Mouse (Mus musculus) midbrain, postnatal 0 days (tissue): Measurements from ENCODE around the gene Slc8a1. TPM values are rescaled to one million over a fixed set of nuclear protein-coding genes. Genes with fewer than 3 reads are reported as not detected.

Experiments
- ATAC-seq: fragments of 200-750 bp; cut with Nextera tagmentation; 2 replicates; pipeline ENCODE4 v1.8.0; 2017; ENCODE audit warnings: moderate number of reproducible peaks, mild to moderate bottlenecking, moderate TSS enrichment, moderate library complexity; ENCODE audit not compliant: low FRiP score
- DNase-seq: peaks from one replicate; pipeline ENCODE4 v3.0.0-alpha.2; 2015; ENCODE audit warnings: low spot score
- H3K27ac ChIP-seq: fragments of 300-500 bp; sonication (generic); 2 replicates; pipeline ENCODE4 v1.5.1; 2014; ENCODE audit warnings: low read depth, mild to moderate bottlenecking, low read length, mixed read lengths
- H3K27me3 ChIP-seq: fragments of 300-500 bp; sonication (generic); 2 replicates; pipeline ENCODE4 v1.6.1; 2014; ENCODE audit warnings: low read length, control low read depth, mixed read lengths; ENCODE audit not compliant: insufficient read depth
- H3K36me3 ChIP-seq: fragments of 300-500 bp; sonication (generic); 2 replicates; pipeline ENCODE4 v1.6.1; 2014; ENCODE audit warnings: low read length, control low read depth, mixed read lengths; ENCODE audit not compliant: insufficient read depth
- H3K4me1 ChIP-seq: fragments of 300-500 bp; sonication (generic); 2 replicates; pipeline ENCODE4 v1.6.1; 2014; ENCODE audit warnings: mild to moderate bottlenecking, control low read depth, antibody characterized with exemption, low read length, mixed read lengths; ENCODE audit not compliant: insufficient read depth
- H3K4me2 ChIP-seq: fragments of 300-500 bp; sonication (generic); 2 replicates; pipeline ENCODE4 v1.6.1; 2014; ENCODE audit warnings: low read depth, mild to moderate bottlenecking, low read length, mixed read lengths; ENCODE audit not compliant: poor library complexity, severe bottlenecking
- H3K4me3 ChIP-seq: fragments of 300-500 bp; sonication (generic); 2 replicates; pipeline ENCODE4 v1.5.1; 2014; ENCODE audit warnings: low read depth, mild to moderate bottlenecking, low read length, moderate library complexity
- H3K9ac ChIP-seq: fragments of 300-500 bp; sonication (generic); replicated peaks from 2 replicates; pipeline ENCODE4 v1.6.1; 2014; ENCODE audit warnings: mild to moderate bottlenecking, low read length, moderate library complexity, mixed read lengths; ENCODE audit not compliant: poor library complexity, severe bottlenecking
- H3K9me3 ChIP-seq: fragments of 300-500 bp; sonication (generic); 2 replicates; pipeline ENCODE4 v1.6.1; 2016; ENCODE audit warnings: low read length, control low read depth
- CTCF ChIP-seq: IDR thresholded peaks from 2 replicates; pipeline ENCODE4 v1.5.1; 2016; ENCODE audit warnings: antibody characterized with exemption, mild to moderate bottlenecking
- whole genome bisulfite sequencing: fragments of 180-500 bp; shearing (Covaris S2); extraction: QIAGEN DNeasy Blood & Tissue Kit; methylation state at CpG from one replicate; pipeline ENCODE4 v1.1.7; 2014; 5-methylcytosine and 5-hydroxymethylcytosine counted together
- polyA plus RNA-seq: library from polyadenylated mRNA; unstranded; fragments of >200 nt; fragmentation: Nextera tagmentation; extraction: Ambion mirVana; gene quantifications from 2 replicates; pipeline ENCODE4 v1.2.1, GENCODE M21; 2015
- total RNA-seq: library from RNA; depleted of rRNA; stranded (reverse); fragments of >200 nt; gene quantifications from 2 replicates; pipeline ENCODE4 v1.2.3, GENCODE M21; 2014

Slc8a1 gene
- total and polyA plus RNA-seq, 2 experiments from 2014 or later = 17.9 to 123 TPM

GRCm38 (mm10) chr17:81694977-81695376 is 43.2 kb downstream of the Slc8a1 start:
- TF ChIP-seq CTCF = no peak
- Histone ChIP-seq H3K36me3 (no peaks in the 10 kb centered on the region), H3K27ac (no peak overlapping the region), H3K4me2 (no peak overlapping the region), H3K9ac (no peak overlapping the region), H3K4me3 (no peak overlapping the region), H3K9me3 (no peaks in the 10 kb centered on the region), H3K27me3 (no peaks in the 10 kb centered on the region), H3K4me1 (no peaks in the 10 kb centered on the region)
- 97% methylated on average over 1 of the region's 1 CpGs for WGBS
- ATAC-seq (no peak), DNase-seq (no peak)

- no peaks in the 10 kb centered on the region for H3K9me3 ChIP-seq
- no peaks in the 10 kb centered on the region for H3K27me3 ChIP-seq
- no peak overlapping the region for H3K27ac ChIP-seq
- H3K4me2 ChIP-seq = no peak overlapping the region
- DNase-seq = no peak
- TF ChIP-seq CTCF = no peak
- no peaks in the 10 kb centered on the region for H3K36me3 ChIP-seq
- H3K4me3 ChIP-seq = no peak overlapping the region
- no peak for ATAC-seq
- no peak overlapping the region for H3K9ac ChIP-seq
- no peaks in the 10 kb centered on the region for H3K4me1 ChIP-seq
Measured at GRCm38 (mm10) chr17:81679616-81680015, 58.6 kb downstream of the Slc8a1 start.

GRCm38 (mm10) chr17:81677450-81677849 is 60.7 kb downstream of the Slc8a1 start:
- no peak overlapping the region for H3K9ac ChIP-seq
- no peak for ATAC-seq
- WGBS = 83% methylated on average over 2 of the region's 2 CpGs

GRCm38 (mm10) chr17:81676203-81676602 is 62.0 kb downstream of the Slc8a1 start:
- Histone ChIP-seq H3K27ac (no peak overlapping the region), H3K4me1 (0 out of 2 replicates have a peak, but pooled peaks cover 4% of the 10 kb centered on the region), H3K9ac (no peak overlapping the region), H3K9me3 (no peaks in the 10 kb centered on the region), H3K36me3 (no peaks in the 10 kb centered on the region), H3K4me2 (no peak overlapping the region), H3K27me3 (peaks cover 8% of the 10 kb centered on the region; the same call in 1 of the 2 replicates), H3K4me3 (no peak overlapping the region)
- WGBS = 72% methylated on average over 3 of the region's 3 CpGs
- no peak for TF ChIP-seq CTCF
- ATAC-seq = no peak
- DNase-seq = no peak

More at GRCm38 (mm10) chr17:81677450-81677849, 60.7 kb downstream of the Slc8a1 start:
- no peak overlapping the region for H3K4me2 ChIP-seq
- no peak overlapping the region for H3K27ac ChIP-seq
- peak; percentile 47 for DNase-seq
- H3K27me3 ChIP-seq = no peaks in the 10 kb centered on the region
- H3K9me3 ChIP-seq = no peaks in the 10 kb centered on the region
- no peaks in the 10 kb centered on the region for H3K36me3 ChIP-seq
- H3K4me1 ChIP-seq = no peaks in the 10 kb centered on the region
- no peak overlapping the region for H3K4me3 ChIP-seq
- no peak for TF ChIP-seq CTCF

GRCm38 (mm10) chr17:81671245-81671644 is 66.9 kb downstream of the Slc8a1 start:
- no peak overlapping the region for H3K27ac ChIP-seq

GRCm38 (mm10) chr17:81669816-81670691 is 68.1 kb downstream of the Slc8a1 start:
- peak; percentile 73 for DNase-seq
- 1% methylated on average over 43 of the region's 84 CpGs for WGBS
- Histone ChIP-seq H3K4me3 (peak overlapping the region; percentile 77), H3K9me3 (no peaks in the 10 kb centered on the region), H3K4me2 (peak overlapping the region; percentile 61), H3K27ac (peak overlapping the region; percentile 96), H3K27me3 (peaks cover 8% of the 10 kb centered on the region; the same call in 1 of the 2 replicates), H3K36me3 (no peaks in the 10 kb centered on the region), H3K4me1 (0 out of 2 replicates have a peak, but pooled peaks cover 10% of the 10 kb centered on the region), H3K9ac (peak overlapping the region; percentile 94)
- TF ChIP-seq CTCF = no peak
- peak; percentile 83 for ATAC-seq

More at GRCm38 (mm10) chr17:81671245-81671644, 66.9 kb downstream of the Slc8a1 start:
- no peak for ATAC-seq
- no peak for TF ChIP-seq CTCF
- H3K36me3 ChIP-seq = no peaks in the 10 kb centered on the region
- H3K4me2 ChIP-seq = peak overlapping the region; percentile 61
- 0 out of 2 replicates have a peak, but pooled peaks cover 10% of the 10 kb centered on the region for H3K4me1 ChIP-seq
- H3K9me3 ChIP-seq = no peaks in the 10 kb centered on the region
- peak overlapping the region; percentile 77; the same call in 1 of the 2 replicates for H3K4me3 ChIP-seq
- DNase-seq = peak; percentile 35
- H3K27me3 ChIP-seq = peaks cover 8% of the 10 kb centered on the region; the same call in 1 of the 2 replicates
- WGBS = 22% methylated on average over 5 of the region's 5 CpGs
- H3K9ac ChIP-seq = no peak overlapping the region
